Mouse (Mus musculus) olfactory bulb, adult 2 months (tissue): Measurements from ENCODE around the gene Xylt1. TPM values are rescaled to one million over a fixed set of nuclear protein-coding genes. Genes with fewer than 3 reads are reported as not detected.

Experiments used
- H3K27ac ChIP-seq: fragments of 200-500 bp; 2 replicates; pipeline ENCODE4 v1.5.1; 2012; ENCODE audit warnings: low read depth, low read length; ENCODE audit not compliant: insufficient read depth
- H3K4me1 ChIP-seq: fragments of 200-500 bp; 2 replicates; pipeline ENCODE4 v1.6.1; 2012; ENCODE audit warnings: low read length; ENCODE audit not compliant: control insufficient read depth, insufficient read depth
- H3K4me3 ChIP-seq: fragments of 200-500 bp; 2 replicates; pipeline ENCODE4 v1.5.1; 2012; ENCODE audit warnings: mild to moderate bottlenecking, low read depth, low read length, moderate library complexity; ENCODE audit not compliant: insufficient read depth
- CTCF ChIP-seq: fragments of 200-500 bp; IDR thresholded peaks from 2 replicates; pipeline ENCODE4 v1.5.1; 2012; ENCODE audit warnings: low read depth, mild to moderate bottlenecking, low read length, moderate library complexity; ENCODE audit not compliant: insufficient read depth
- POLR2A ChIP-seq: fragments of 200-500 bp; IDR thresholded peaks from 2 replicates; pipeline ENCODE4 v1.6.1; 2012; ENCODE audit warnings: mild to moderate bottlenecking, low read depth, low read length, moderate library complexity; ENCODE audit not compliant: insufficient read depth
- WGBS: fragments of 180-500 bp; shearing (Covaris S2); methylation state at CpG from one replicate; pipeline ENCODE4 v1.1.7; 2018; 5-methylcytosine and 5-hydroxymethylcytosine counted together
- polyA plus RNA-seq: library from polyadenylated mRNA; stranded (reverse); fragments of >200 nt; gene quantifications from 2 replicates; pipeline ENCODE4 v1.2.4, GENCODE M21; 2012; ENCODE audit warnings: low replicate concordance; ENCODE audit not compliant: missing spikeins, insufficient read depth, insufficient read length

Gene Xylt1
- polyA plus RNA-seq, 1 experiment: not detected

GRCm38 (mm10) chr7:117462196-117462935 lies 81.6 kb downstream of the Xylt1 start:
- no peak overlapping the region for H3K4me3 ChIP-seq
- WGBS: 35% methylated on average over 7 of the region's 7 CpGs
- H3K4me1 ChIP-seq: peaks cover 4% of the 10 kb centered on the region; the same call in 1 of the 2 replicates
- H3K27ac ChIP-seq: 0 out of 2 replicates have a peak overlapping the region, but pooled peaks have one; percentile 30
- TF ChIP-seq POLR2A (no peak), CTCF (no peak)

- Histone ChIP-seq H3K4me1 (peaks cover 4% of the 10 kb centered on the region; the same call in 1 of the 2 replicates), H3K27ac (no peak overlapping the region), H3K4me3 (no peak overlapping the region)
- WGBS: 65% methylated on average over 4 of the region's 4 CpGs
- TF ChIP-seq CTCF: no peak
- TF ChIP-seq POLR2A: no peak
Observed at GRCm38 (mm10) chr7:117464956-117465355, 84.2 kb downstream of the Xylt1 start.

- Histone ChIP-seq H3K4me3 (no peak overlapping the region), H3K27ac (no peak overlapping the region), H3K4me1 (peaks cover 4% of the 10 kb centered on the region; the same call in 1 of the 2 replicates)
- TF ChIP-seq CTCF: no peak
- no peak for TF ChIP-seq POLR2A
- 92% methylated on average over 7 of the region's 7 CpGs for WGBS
Observed at GRCm38 (mm10) chr7:117466006-117466780, 85.4 kb downstream of the Xylt1 start.

- 77% methylated on average over 3 of the region's 3 CpGs for WGBS
Observed at GRCm38 (mm10) chr7:117470243-117470802, 89.5 kb downstream of the Xylt1 start.

GRCm38 (mm10) chr7:117472055-117472780 lies 91.4 kb downstream of the Xylt1 start:
- Histone ChIP-seq H3K27ac (no peak overlapping the region), H3K4me1 (peaks cover 8% of the 10 kb centered on the region; the same call in 1 of the 2 replicates), H3K4me3 (no peak overlapping the region)
- TF ChIP-seq CTCF (no peak), POLR2A (no peak)
- WGBS: 44% methylated on average over 11 of the region's 11 CpGs

More at GRCm38 (mm10) chr7:117470243-117470802, 89.5 kb downstream of the Xylt1 start:
- Histone ChIP-seq H3K27ac (no peak overlapping the region), H3K4me3 (no peak overlapping the region), H3K4me1 (peaks cover 8% of the 10 kb centered on the region; the same call in 1 of the 2 replicates)
- no peak for TF ChIP-seq CTCF

- TF ChIP-seq CTCF: no peak
- no peak for TF ChIP-seq POLR2A
- Histone ChIP-seq H3K4me3 (no peak overlapping the region), H3K4me1 (peaks cover 8% of the 10 kb centered on the region; the same call in 1 of the 2 replicates), H3K27ac (0 out of 2 replicates have a peak overlapping the region, but pooled peaks have one; percentile 4)
- WGBS: 44% methylated on average over 19 of the region's 19 CpGs
Observed at GRCm38 (mm10) chr7:117472781-117473743, 92.3 kb downstream of the Xylt1 start.

- Histone ChIP-seq H3K27ac (no peak overlapping the region), H3K4me1 (peaks cover 8% of the 10 kb centered on the region; the same call in 1 of the 2 replicates), H3K4me3 (no peak overlapping the region)
- TF ChIP-seq CTCF: no peak
- no peak for TF ChIP-seq POLR2A
- 74% methylated on average over 2 of the region's 2 CpGs for WGBS
Observed at GRCm38 (mm10) chr7:117474302-117474701, 93.5 kb downstream of the Xylt1 start.
